Mouse (Mus musculus): ENCODE data around the gene St8sia2.
A peak's percentile ranks its signal among the peaks of the same experiment; 100 is the strongest.
"Not testable (repeated sequence)": the region's sequence is repeated elsewhere in the genome, so short reads cannot be mapped to it uniquely, and the experiment has no call there.

The St8sia2 gene

DNA sequence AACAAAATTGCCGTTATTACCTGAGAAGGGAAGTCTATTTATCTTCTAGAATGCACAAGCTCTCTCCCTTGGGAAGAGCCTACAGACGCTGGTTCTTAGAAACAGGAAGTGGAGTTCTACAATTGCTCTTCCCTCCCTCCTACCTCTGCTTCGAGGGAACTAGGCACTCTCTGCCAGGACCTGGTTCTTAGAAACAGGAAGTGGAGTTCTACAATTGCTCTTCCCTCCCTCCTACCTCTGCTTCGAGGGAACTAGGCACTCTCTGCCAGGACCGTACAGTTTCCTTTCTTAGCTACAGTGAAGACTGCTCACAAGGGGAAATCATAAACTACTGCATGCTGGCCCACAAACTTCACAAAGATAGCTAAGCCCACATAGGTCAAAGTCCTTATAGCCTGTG, 41.3 kb downstream of the St8sia2 start:
- DNase-seq (ENCODE audit: low spot score): not testable (repeated sequence)

DNA sequence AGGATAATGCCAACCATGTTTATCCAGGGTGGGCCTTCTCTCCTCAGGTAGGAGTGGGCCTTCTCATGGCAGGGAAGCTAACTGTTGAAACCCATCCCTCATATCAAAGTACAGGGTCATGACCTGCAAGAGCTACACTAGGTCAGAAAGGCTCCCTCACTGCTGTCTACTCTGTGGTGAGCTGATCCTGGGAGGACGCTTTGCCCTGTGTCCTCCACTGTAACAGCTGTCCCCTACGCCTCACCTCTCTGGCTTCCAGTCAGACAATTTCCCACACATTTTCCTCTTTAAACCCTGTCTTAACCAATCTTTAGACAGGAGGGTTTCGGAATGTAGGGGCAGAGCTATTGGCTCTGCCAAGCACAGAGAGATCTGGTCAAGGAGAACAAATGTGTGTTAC, 48.3 kb downstream of the St8sia2 start:
- DNase-seq (ENCODE audit: low spot score): no peak

- no peak for DNase-seq (ENCODE audit: low spot score)
These were observed 51.1 kb downstream of the St8sia2 start for GRCm38 (mm10) chr7:73962431-73962830.

- no peak for DNase-seq (ENCODE audit: low spot score)
These were observed 59.0 kb downstream of the St8sia2 start for GRCm38 (mm10) chr7:73954441-73954840.

GRCm38 (mm10) chr7:73953131-73953530, 60.4 kb downstream of the St8sia2 start:
- DNase-seq (ENCODE audit: low spot score): no peak

- DNase-seq (ENCODE audit: low spot score): peak; percentile 37
These were observed 71.8 kb downstream of the St8sia2 start for GRCm38 (mm10) chr7:73941640-73942039.

- DNase-seq (ENCODE audit: low spot score): no peak
These were observed 74.3 kb downstream of the St8sia2 start for GRCm38 (mm10) chr7:73939236-73939635.

GRCm38 (mm10) chr7:73938046-73938810, 75.3 kb downstream of the St8sia2 start:
- DNase-seq (ENCODE audit: low spot score): peak; percentile 42

DNA sequence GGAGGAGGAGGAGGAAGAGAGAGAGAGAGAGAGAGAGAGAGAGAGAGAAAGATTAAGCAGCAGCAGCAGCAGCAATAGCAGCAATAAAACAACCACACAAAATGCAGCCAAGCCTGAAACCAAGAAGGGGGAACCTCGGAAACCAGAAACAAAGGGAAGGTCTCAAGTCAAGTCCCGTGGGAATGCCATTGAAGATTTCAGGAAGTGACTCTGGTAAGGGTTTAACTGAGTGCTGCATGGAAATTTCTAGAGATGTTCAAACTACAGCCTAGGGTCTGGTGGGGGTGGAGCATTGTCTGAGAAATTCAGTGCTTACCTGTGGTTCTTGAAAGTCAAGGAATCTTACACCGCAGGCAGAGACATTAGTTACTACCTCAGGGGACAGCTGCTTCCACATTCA, 77.4 kb downstream of the St8sia2 start:
- DNase-seq (ENCODE audit: low spot score): no peak

DNA sequence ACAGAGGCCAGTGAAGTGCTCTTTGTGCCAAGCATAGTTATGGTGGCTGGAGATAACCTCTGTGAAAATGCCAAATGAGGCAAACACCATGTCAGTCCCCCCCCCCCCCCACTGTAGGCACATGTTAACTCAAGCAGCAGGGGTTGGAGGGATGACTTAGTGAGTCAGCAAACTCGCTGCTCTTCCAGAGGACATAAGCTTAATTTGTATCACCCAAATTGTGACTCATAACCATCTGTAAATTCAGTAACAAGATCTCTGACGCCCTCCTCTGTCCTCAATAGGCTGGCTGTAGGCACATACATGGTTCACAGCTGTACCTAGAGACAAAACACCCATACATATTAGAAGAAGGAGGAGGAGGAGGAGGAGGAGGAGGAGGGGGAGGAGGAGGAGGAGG, 77.8 kb downstream of the St8sia2 start:
- DNase-seq (ENCODE audit: low spot score): no peak

GRCm38 (mm10) chr7:73933036-73933435, 80.5 kb downstream of the St8sia2 start:
- DNase-seq (ENCODE audit: low spot score): no peak

DNA sequence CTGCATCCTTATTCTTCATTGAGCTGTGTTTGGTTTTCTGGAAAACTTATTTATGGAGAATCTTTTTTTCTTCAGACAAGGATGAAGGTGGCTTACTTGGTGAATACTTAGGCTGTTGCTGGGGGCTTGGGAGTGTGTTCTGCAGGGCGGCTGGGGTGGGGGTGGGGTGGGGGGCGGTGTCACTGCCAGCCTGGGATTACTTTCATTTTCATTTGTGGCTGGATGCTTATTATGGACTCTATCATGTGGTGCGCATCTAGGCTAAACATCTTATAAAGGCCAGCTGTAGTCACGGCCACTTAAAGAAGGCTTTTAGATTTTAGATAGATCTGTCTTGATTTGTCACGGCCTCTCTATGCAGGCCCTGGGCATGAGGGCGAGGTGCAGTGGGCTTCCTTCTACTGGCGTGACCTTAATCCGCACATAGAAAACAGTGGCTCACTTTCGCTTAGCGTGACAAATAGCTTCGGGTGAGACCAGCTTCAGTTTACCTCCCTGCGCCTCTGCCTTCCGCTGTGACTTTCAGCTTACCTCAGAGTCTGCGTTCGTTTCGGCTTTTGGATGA, 92.5 kb downstream of the St8sia2 start:
- DNase-seq (ENCODE audit: low spot score): no peak

GRCm38 (mm10) chr7:73917633-73918311, 95.7 kb downstream of the St8sia2 start:
- peak; percentile 47 for DNase-seq (ENCODE audit: low spot score)

DNA sequence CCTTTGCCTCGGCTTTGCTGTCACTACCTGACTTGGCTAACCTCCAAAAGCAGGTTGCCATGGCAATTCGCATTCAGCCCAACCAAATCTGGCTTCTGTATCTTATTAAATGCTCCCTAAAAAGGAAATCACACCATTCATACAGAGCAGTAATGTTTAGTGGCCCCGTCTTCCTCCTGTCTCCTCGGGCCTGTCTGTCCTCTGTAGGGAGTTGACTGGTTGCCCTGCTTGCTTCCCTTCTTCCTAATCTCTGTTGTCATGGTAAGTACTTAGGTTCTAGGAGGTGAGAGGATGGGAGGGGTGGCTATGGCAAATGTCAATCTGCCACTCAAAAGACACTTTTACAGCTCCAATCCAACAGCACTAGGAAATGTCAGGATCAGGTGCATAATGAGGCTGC, 101.6 kb downstream of the St8sia2 start:
- no peak for DNase-seq (ENCODE audit: low spot score)

- DNase-seq (ENCODE audit: low spot score): no peak
These were observed 102.6 kb downstream of the St8sia2 start for GRCm38 (mm10) chr7:73910843-73911242.

DNA sequence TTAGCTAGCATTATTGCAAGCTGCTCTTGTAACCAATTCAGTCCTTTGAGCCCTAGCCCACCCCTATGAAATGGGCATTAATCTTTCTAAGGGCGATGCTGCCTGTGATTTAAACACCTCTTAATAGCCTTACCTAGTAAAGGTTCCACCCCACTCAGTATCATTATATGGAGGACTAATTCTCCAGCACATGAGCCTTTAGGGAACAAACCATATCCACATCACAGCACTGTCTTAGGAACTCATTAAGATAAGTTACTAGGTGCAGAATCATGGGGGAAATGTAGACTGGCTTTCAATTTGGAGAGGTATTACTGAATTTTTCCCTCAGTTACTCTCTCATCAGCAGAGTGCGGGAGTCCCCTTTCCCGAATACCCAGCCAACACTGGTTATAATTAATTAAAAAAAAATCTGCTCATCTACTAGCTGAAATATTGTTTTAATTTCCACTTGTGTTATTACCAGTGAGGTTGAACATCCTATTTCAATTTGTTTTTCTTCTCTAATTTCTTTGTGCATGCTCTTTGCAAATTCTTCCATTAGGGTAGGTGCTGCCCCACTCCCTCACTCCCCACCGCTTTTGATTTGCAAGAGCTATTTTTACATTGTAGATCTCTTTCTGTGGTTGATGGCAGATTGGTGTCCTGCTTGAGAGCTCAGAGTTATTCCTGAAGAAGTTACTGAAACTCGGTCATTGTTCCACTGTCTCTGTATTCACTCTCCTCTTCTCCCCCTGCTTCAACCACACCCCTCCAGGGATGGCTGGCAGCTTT, 103.9 kb downstream of the St8sia2 start:
- no peak for DNase-seq (ENCODE audit: low spot score)

GRCm38 (mm10) chr7:73894506-73894905, 119.0 kb downstream of the St8sia2 start:
- DNase-seq (ENCODE audit: low spot score): peak; percentile 63

DNA sequence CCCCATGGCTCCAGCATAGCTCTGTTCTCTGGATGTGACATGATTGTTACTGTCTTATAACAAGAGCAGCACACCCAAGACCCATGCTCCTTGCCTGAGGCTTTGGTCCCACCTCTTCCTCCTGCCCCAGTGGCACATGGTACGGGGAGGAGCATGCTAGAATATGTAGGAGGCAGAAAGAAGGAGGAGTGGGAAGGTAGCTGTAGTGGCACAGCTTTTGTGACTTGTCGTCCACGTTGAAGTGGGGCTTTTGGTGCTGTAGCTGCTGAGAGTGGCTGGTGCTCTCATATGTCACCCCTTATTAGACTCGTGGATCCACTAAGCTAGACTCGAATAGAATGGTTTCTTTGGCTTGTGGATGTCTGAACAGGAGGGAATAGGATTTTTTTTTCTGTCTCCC, 121.7 kb downstream of the St8sia2 start:
- no peak for DNase-seq (ENCODE audit: low spot score)

- peak; percentile 18 for DNase-seq (ENCODE audit: low spot score)
These were observed 122.4 kb downstream of the St8sia2 start for GRCm38 (mm10) chr7:73890891-73891610.

- no peak for DNase-seq (ENCODE audit: low spot score)
These were observed 123.0 kb downstream of the St8sia2 start for GRCm38 (mm10) chr7:73890466-73890865.
